Mouse (Mus musculus): ENCODE results near the gene Mpped2. TPM values are rescaled to one million over a fixed set of nuclear protein-coding genes. Genes with fewer than 3 reads are reported as not detected.

The Mpped2 gene
- polyA plus RNA-seq, 1 experiment from 2014 or later = 149 TPM

DNA sequence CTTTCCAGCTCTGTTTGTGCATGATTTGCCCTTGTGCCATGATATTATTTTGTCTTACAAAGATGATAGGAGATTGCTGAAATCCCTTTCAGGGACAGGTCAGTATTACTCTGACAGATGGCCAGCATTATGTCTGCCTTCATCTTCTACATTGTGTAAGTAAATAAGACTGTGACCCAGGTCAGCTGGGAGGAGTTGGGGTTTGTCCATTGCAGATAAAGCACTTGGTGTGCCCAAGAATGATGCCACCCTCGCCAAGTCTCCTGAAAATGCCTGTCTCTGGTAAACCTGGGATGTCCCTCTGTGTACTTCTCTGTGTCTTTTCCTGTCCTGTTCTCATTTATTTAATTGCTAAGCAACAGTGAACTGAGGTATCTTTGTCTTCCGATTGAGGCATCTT, 177.8 kb downstream of the Mpped2 start:
- Histone ChIP-seq H3K27ac (replicated peaks) (no peak overlapping the region), H3K4me1 (replicated peaks) (peaks cover 4% of the 10 kb centered on the region; the same call in 1 of the 2 replicates), H3K36me3 (0 out of 2 replicates have a peak, but pooled peaks cover 2% of the 10 kb centered on the region), H3K9ac (no peak overlapping the region), H3K4me3 (no peak overlapping the region), H3K4me2 (no peak overlapping the region), H3K9me3 (no peaks in the 10 kb centered on the region), H3K27me3 (no peaks in the 10 kb centered on the region)
- 90% methylated on average over 2 of the region's 2 CpGs for WGBS
- no peak for ATAC-seq (ENCODE audit: low FRiP score, low read depth)

DNA sequence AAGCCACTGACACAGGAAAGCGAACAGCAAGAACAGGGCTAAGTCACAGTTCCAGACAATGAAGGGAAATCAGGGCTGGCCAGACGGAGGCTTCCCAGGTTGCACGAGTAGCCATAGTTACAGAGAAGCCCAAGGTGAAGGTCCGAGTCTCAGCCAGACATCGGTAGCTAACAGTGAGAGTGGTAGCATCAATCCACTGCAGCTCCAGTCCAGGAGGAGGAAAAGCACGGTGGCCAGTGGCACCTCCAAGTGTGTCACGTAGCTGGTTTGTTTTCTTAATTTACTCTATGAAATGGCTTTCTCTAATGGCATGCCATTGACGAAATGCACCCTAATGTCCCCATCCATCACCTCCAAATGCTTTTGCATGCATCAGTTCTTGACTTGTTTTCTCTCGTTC, 180.1 kb downstream of the Mpped2 start:
- H3K9me3 ChIP-seq = no peaks in the 10 kb centered on the region
- no peak overlapping the region for H3K27ac ChIP-seq (replicated peaks)
- no peak for ATAC-seq (ENCODE audit: low FRiP score, low read depth)
- no peak overlapping the region for H3K9ac ChIP-seq
- H3K36me3 ChIP-seq = 0 out of 2 replicates have a peak, but pooled peaks cover 2% of the 10 kb centered on the region
- H3K4me2 ChIP-seq = no peak overlapping the region
- no peak overlapping the region for H3K4me3 ChIP-seq
- WGBS = 74% methylated on average over 9 of the region's 9 CpGs
- no peaks in the 10 kb centered on the region for H3K27me3 ChIP-seq
- H3K4me1 ChIP-seq (replicated peaks) = no peaks in the 10 kb centered on the region

- no peak overlapping the region for H3K4me3 ChIP-seq
- no peak overlapping the region for H3K4me2 ChIP-seq
- H3K36me3 ChIP-seq = no peaks in the 10 kb centered on the region
- WGBS = 81% methylated on average over 8 of the region's 8 CpGs
- no peaks in the 10 kb centered on the region for H3K27me3 ChIP-seq
- H3K9ac ChIP-seq = no peak overlapping the region
- no peak for ATAC-seq (ENCODE audit: low FRiP score, low read depth)
- no peaks in the 10 kb centered on the region for H3K4me1 ChIP-seq (replicated peaks)
- no peaks in the 10 kb centered on the region for H3K9me3 ChIP-seq
- no peak overlapping the region for H3K27ac ChIP-seq (replicated peaks)
These were observed 190.3 kb downstream of the Mpped2 start for GRCm38 (mm10) chr2:106883390-106883789.

DNA sequence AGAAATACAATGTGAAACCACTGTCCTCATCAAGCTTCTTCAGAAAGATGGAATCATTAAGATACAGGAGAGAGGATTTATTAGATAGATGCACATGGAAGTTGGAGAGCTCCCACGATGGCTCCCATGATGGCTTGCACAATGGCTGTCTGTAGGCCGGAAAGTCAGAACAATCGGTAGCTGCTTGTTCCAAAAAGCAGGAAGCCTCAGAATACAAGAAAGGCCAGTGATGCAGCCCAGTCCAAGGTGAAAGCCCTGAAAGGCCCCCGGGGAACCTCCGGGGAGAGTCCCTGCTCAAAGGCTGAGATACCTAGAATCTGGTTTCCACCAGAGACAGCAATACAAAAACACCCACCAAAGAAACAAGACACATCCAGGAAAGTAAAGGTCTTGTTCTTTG, 195.1 kb downstream of the Mpped2 start:
- 93% methylated on average over 5 of the region's 5 CpGs for WGBS
- Histone ChIP-seq H3K36me3 (no peaks in the 10 kb centered on the region), H3K27ac (replicated peaks) (no peak overlapping the region), H3K27me3 (no peaks in the 10 kb centered on the region), H3K9me3 (no peaks in the 10 kb centered on the region), H3K4me1 (replicated peaks) (peaks cover 9% of the 10 kb centered on the region; the same call in 1 of the 2 replicates), H3K4me3 (no peak overlapping the region), H3K9ac (no peak overlapping the region), H3K4me2 (no peak overlapping the region)
- ATAC-seq (ENCODE audit: low FRiP score, low read depth) = no peak

DNA sequence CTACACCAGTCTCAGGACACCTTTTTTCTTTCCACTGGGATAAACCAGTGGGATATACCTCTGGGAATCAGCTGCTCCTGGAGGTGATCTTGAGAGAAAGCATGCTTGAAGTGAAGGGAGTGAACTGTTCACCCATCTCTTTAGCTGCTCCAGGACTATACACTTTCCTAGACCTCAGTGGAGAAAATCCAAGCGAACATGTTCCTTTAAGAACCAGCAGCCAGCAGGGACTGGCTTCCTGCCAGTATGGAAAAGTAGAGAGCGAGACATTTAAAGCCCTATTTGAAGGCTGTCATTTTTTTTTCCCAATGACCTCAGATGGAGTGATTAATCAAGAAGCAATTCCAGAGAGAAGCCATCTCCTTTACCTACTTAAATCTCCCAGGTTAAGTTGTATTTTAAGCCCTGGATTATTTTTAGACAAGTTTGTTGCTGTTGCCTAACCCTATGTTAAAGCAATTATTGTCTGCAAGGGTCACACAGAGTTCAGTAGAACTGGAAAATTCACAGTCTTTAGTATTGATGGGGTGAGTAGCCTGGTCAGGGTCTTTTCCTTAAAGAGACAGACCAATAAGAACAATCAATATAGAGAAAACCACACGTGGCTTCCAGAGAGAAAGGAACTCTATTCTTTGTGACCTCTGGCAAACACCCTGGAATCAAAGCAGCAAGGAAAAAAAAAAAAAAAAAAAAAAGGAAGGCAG, 196.4 kb downstream of the Mpped2 start:
- no peaks in the 10 kb centered on the region for H3K9me3 ChIP-seq
- ATAC-seq (ENCODE audit: low FRiP score, low read depth) = no peak
- H3K36me3 ChIP-seq = no peaks in the 10 kb centered on the region
- no peak overlapping the region for H3K4me2 ChIP-seq
- no peak overlapping the region for H3K27ac ChIP-seq (replicated peaks)
- no peaks in the 10 kb centered on the region for H3K27me3 ChIP-seq
- no peak overlapping the region for H3K9ac ChIP-seq
- peaks cover 9% of the 10 kb centered on the region; the same call in 1 of the 2 replicates for H3K4me1 ChIP-seq (replicated peaks)
- 10% methylated on average over 3 of the region's 3 CpGs for WGBS
- no peak overlapping the region for H3K4me3 ChIP-seq

DNA sequence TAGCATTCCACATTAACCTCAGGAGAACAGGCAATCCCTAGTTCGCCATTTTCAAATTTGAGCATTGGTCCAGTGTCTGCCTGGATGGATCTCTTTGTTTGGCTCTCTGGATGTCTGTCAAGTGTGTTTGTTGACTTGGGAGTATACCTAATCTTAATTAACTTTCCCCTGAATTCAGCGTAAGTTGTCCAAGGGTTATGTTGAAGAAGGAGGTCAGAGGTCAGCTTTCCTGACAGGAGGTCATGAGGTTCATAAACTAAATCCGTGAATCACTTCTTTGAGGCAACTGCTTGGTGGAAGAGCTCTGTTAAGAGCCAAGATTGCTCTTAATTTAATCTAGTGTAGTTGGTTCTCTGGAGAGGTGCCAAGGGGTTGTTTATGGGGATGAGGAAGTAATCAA, 200.3 kb downstream of the Mpped2 start:
- peaks cover 9% of the 10 kb centered on the region; the same call in 1 of the 2 replicates for H3K4me1 ChIP-seq (replicated peaks)
- WGBS = 59% methylated on average over 3 of the region's 3 CpGs
- no peaks in the 10 kb centered on the region for H3K36me3 ChIP-seq
- H3K27ac ChIP-seq (replicated peaks) = no peak overlapping the region
- no peak overlapping the region for H3K9ac ChIP-seq
- H3K4me2 ChIP-seq = no peak overlapping the region
- no peaks in the 10 kb centered on the region for H3K27me3 ChIP-seq
- no peak overlapping the region for H3K4me3 ChIP-seq
- no peaks in the 10 kb centered on the region for H3K9me3 ChIP-seq
- ATAC-seq (ENCODE audit: low FRiP score, low read depth) = no peak

- no peaks in the 10 kb centered on the region for H3K27me3 ChIP-seq
- H3K4me2 ChIP-seq = no peak overlapping the region
- no peak overlapping the region for H3K9ac ChIP-seq
- H3K9me3 ChIP-seq = no peaks in the 10 kb centered on the region
- H3K36me3 ChIP-seq = no peaks in the 10 kb centered on the region
- no peaks in the 10 kb centered on the region for H3K4me1 ChIP-seq (replicated peaks)
- H3K27ac ChIP-seq (replicated peaks) = no peak overlapping the region
- peak; percentile 34 for ATAC-seq (ENCODE audit: low FRiP score, low read depth)
- no peak overlapping the region for H3K4me3 ChIP-seq
- 18% methylated on average over 11 of the region's 11 CpGs for WGBS
These were observed 202.4 kb downstream of the Mpped2 start for GRCm38 (mm10) chr2:106895326-106896023.

- Histone ChIP-seq H3K27ac (replicated peaks) (no peak overlapping the region), H3K9ac (no peak overlapping the region), H3K27me3 (no peaks in the 10 kb centered on the region), H3K36me3 (no peaks in the 10 kb centered on the region), H3K9me3 (no peaks in the 10 kb centered on the region), H3K4me2 (no peak overlapping the region), H3K4me3 (no peak overlapping the region), H3K4me1 (replicated peaks) (no peaks in the 10 kb centered on the region)
- peak; percentile 6; the same call in 1 of the 2 replicates for ATAC-seq (ENCODE audit: low FRiP score, low read depth)
- 38% methylated on average over 4 of the region's 4 CpGs for whole genome bisulfite sequencing
These were observed 202.9 kb downstream of the Mpped2 start for GRCm38 (mm10) chr2:106896024-106896384.

GRCm38 (mm10) chr2:106911951-106912480, 218.9 kb downstream of the Mpped2 start:
- H3K4me3 ChIP-seq = no peak overlapping the region
- ATAC-seq (ENCODE audit: low FRiP score, low read depth) = no peak
- no peak overlapping the region for H3K4me2 ChIP-seq
- H3K27me3 ChIP-seq = no peaks in the 10 kb centered on the region
- H3K9ac ChIP-seq = no peak overlapping the region
- H3K9me3 ChIP-seq = no peaks in the 10 kb centered on the region
- H3K27ac ChIP-seq (replicated peaks) = no peak overlapping the region
- no peaks in the 10 kb centered on the region for H3K36me3 ChIP-seq
- no peaks in the 10 kb centered on the region for H3K4me1 ChIP-seq (replicated peaks)
- 80% methylated on average over 6 of the region's 6 CpGs for WGBS

Data from hindbrain, embryonic 15.5 days (tissue).